Mouse (Mus musculus): ENCODE data around the gene Olfr462.

- no peak for TF ChIP-seq CTCF (IDR thresholded peaks at IDR 0.05)
- TF ChIP-seq EP300 (IDR thresholded peaks at IDR 0.05) = no peak
Measured at GRCm38 (mm10) chr11:87920966-87921365, 28.9 kb upstream of the Olfr462 start, which contains the start of gene Olfr464.

Measured in lung, postnatal 0 days (tissue).